Mouse (Mus musculus): Measurements from ENCODE around the gene Nup214.

DNA sequence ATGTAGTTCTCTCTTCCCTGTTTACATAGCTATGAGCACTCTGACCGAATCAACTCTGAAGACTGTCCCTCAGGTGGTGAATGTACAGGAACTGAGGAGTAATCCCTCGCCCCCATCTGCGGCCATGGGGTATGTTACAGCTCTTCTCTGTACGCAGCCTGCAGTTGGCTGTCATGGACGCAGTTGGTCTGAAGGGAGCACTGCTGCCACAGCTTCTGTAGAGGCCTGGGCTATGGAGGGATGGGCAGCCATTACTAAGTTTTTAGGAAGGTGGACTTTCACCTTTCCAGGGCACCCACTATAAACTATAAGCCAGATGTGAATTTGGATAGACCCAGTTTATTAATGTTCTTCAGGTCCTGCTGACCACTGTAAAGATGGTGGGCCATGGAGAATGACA is 46.0 kb downstream of the Nup214 start:
- TF ChIP-seq POLR2A (IDR thresholded peaks at IDR 0.05; ENCODE audit: low read depth, low read length) (no peak), CTCF (IDR thresholded peaks at IDR 0.05; ENCODE audit: extremely low read depth, insufficient read depth, insufficient read length, insufficient replicate concordance) (no peak)

All from spleen, adult 2 months (tissue).